Mouse (Mus musculus): ENCODE measurements around the gene Ryr2. TPM values are rescaled to one million over a fixed set of nuclear protein-coding genes. Genes with fewer than 3 reads are reported as not detected.
"Not testable (repeated sequence)": the region's sequence is repeated elsewhere in the genome, so short reads cannot be mapped to it uniquely, and the experiment has no call there.

Gene Ryr2
- polyA plus RNA-seq, 1 experiment from 2014 or later, result 1.1 TPM

DNA sequence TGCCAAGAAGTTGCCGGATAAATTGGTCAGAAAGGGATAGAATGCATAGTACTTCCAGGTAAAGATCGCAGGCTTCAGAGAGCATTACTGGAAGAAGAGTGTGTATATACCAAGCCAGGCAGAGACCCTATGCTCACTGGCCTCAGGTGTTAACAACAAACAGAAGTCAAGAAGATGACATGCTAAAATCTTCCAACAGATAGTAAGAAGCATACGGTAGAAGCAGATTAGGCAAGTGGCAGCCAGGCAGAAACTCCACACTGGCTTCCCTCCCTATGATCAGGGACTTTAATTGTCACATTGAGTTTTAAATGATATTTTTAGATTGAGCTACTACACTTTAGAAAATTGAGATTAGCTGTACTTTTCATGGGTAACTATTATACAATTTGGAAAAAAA is 268.9 kb downstream of the Ryr2 start:
- H3K4me2 ChIP-seq (replicated peaks), result no peak overlapping the region
- H3K36me3 ChIP-seq, result no peaks in the 10 kb centered on the region
- no peaks in the 10 kb centered on the region for H3K27me3 ChIP-seq
- 89% methylated on average over 3 of the region's 3 CpGs for WGBS
- no peak for ATAC-seq (ENCODE audit: low FRiP score)
- H3K4me1 ChIP-seq, result no peaks in the 10 kb centered on the region
- H3K27ac ChIP-seq, result no peak overlapping the region
- no peaks in the 10 kb centered on the region for H3K9me3 ChIP-seq (replicated peaks)
- H3K4me3 ChIP-seq, result no peak overlapping the region
- no peak overlapping the region for H3K9ac ChIP-seq

DNA sequence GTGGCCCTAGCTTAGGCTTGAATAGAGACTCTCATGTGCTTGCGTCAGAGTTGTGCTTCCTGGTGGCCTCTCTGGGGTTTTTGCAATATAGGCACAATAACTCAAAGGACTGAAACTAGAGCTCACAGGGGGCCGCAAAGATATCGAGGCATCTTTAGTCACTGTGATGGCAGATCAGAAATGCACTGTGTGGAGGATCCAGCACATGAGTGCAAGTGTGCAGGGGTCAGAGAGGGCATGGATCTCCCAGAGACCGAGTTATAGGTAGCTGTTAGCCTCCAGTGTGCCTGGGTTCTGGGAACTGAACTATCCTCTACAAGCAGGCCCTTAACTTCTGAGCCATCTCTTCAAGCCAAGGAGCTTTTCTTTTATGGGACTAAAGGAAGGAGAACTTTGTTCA is 269.6 kb downstream of the Ryr2 start:
- no peaks in the 10 kb centered on the region for H3K36me3 ChIP-seq
- H3K9ac ChIP-seq, result no peak overlapping the region
- H3K4me1 ChIP-seq, result no peaks in the 10 kb centered on the region
- no peaks in the 10 kb centered on the region for H3K9me3 ChIP-seq (replicated peaks)
- 88% methylated on average over 4 of the region's 4 CpGs for WGBS
- no peak for ATAC-seq (ENCODE audit: low FRiP score)
- no peaks in the 10 kb centered on the region for H3K27me3 ChIP-seq
- H3K4me2 ChIP-seq (replicated peaks), result no peak overlapping the region
- no peak overlapping the region for H3K4me3 ChIP-seq
- H3K27ac ChIP-seq, result no peak overlapping the region

DNA sequence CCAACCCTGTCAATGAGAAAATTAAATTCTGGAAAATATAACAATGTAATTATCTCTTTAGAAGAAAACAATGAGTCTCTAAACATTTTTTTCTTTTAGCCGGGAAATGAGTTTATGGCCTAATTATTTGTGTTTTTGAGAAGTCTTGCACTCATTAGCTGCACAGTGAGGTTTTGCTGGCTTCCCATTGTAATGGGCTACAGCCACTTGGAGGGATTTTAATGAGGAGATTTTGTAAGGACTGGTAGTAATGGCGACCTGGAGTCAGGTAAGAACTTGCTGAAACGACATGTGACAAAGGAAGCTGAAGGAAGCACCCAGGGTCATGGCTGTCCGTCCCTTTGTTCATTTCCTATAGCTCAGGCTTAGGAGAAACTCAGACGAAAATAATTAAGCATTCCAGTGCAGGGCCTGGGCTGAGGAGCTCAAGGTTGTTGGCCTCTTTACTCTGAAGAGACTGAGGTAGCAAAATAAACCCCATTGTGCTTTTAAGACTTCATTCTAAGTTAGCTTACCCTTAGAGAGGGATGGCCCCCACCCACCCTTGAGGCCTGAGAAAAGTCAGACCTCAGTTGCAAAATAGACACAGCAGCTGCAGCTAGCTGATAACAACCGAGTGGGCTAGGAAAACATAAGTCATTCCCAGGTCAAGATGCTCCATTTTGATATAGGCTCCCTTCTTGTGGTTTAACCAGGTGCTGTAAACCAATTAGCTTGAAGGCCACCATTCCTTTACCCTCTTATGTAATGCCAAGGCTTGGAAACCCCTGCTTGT is 270.3 kb downstream of the Ryr2 start:
- H3K9me3 ChIP-seq (replicated peaks), result no peaks in the 10 kb centered on the region
- no peak overlapping the region for H3K9ac ChIP-seq
- H3K36me3 ChIP-seq, result no peaks in the 10 kb centered on the region
- H3K27me3 ChIP-seq, result no peaks in the 10 kb centered on the region
- no peak overlapping the region for H3K4me2 ChIP-seq (replicated peaks)
- no peak overlapping the region for H3K4me3 ChIP-seq
- 0 out of 2 replicates have a peak, but pooled peaks have one; percentile 32 for ATAC-seq (ENCODE audit: low FRiP score)
- no peaks in the 10 kb centered on the region for H3K4me1 ChIP-seq
- no peak overlapping the region for H3K27ac ChIP-seq
- WGBS, result 67% methylated on average over 6 of the region's 6 CpGs

DNA sequence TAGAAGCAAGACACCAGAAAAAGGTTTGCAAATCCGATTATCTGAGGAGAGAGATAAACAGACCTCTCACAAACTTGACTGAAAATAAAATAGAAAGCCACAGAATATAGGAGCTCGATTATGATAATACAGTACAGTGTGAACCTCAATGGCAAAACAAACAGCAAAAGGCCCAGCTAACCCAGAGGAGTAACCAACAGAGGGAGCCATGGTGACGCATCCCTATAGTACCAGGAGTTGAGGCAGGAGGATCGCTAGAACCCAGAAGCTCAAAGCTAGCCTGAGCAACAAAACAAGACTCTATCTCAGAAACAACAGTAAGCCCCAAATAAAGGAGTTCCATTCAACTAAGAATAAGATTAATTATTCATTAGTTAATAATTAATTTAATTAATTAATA is 275.5 kb downstream of the Ryr2 start:
- Histone ChIP-seq H3K27ac (no peak overlapping the region), H3K4me1 (no peaks in the 10 kb centered on the region), H3K36me3 (no peaks in the 10 kb centered on the region), H3K4me3 (no peak overlapping the region), H3K9ac (no peak overlapping the region), H3K27me3 (no peaks in the 10 kb centered on the region), H3K4me2 (replicated peaks) (no peak overlapping the region), H3K9me3 (replicated peaks) (no peaks in the 10 kb centered on the region)
- 83% methylated on average over 4 of the region's 4 CpGs for WGBS
- no peak for ATAC-seq (ENCODE audit: low FRiP score)

GRCm38 (mm10) chr13:11825563-11826226 is 281.1 kb downstream of the Ryr2 start:
- Histone ChIP-seq H3K9me3 (replicated peaks) (no peaks in the 10 kb centered on the region), H3K4me2 (replicated peaks) (no peak overlapping the region), H3K4me1 (no peaks in the 10 kb centered on the region), H3K27me3 (no peaks in the 10 kb centered on the region), H3K9ac (no peak overlapping the region), H3K36me3 (no peaks in the 10 kb centered on the region), H3K27ac (no peak overlapping the region), H3K4me3 (no peak overlapping the region)
- 92% methylated on average over 2 of the region's 2 CpGs for WGBS
- ATAC-seq (ENCODE audit: low FRiP score), result no peak

DNA sequence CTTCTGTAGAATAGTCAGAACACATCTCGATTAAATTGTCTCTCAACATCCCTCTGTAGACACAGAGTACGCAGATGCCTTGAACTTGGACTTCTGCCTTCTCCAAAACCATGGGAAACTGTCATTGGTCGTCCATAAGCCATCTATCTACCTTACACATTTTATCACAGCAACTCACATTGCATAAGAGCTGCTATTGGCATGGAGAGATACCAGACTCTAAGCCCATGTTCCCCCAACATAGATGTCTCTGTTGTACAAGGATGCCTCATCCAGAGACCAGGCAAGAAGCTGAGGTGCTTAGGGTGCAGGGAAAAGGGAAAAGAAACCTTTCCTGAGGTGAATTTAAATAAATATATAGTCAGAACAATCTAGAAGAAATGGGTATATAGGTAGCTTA is 288.0 kb downstream of the Ryr2 start:
- WGBS, result 75% methylated on average over 3 of the region's 3 CpGs
- Histone ChIP-seq H3K36me3 (no peaks in the 10 kb centered on the region), H3K4me2 (replicated peaks) (no peak overlapping the region), H3K27ac (no peak overlapping the region), H3K4me1 (no peaks in the 10 kb centered on the region), H3K9ac (no peak overlapping the region), H3K27me3 (no peaks in the 10 kb centered on the region), H3K4me3 (no peak overlapping the region), H3K9me3 (replicated peaks) (no peaks in the 10 kb centered on the region)
- no peak for ATAC-seq (ENCODE audit: low FRiP score)

- H3K36me3 ChIP-seq; ATAC-seq (ENCODE audit: low FRiP score); H3K4me2 ChIP-seq (replicated peaks); H3K9me3 ChIP-seq (replicated peaks); H3K9ac ChIP-seq; H3K4me1 ChIP-seq; H3K4me3 ChIP-seq; H3K27ac ChIP-seq; H3K27me3 ChIP-seq: not testable (repeated sequence)
- WGBS, result 81% methylated on average over 1 of the region's 1 CpGs
These were observed 297.4 kb downstream of the Ryr2 start for GRCm38 (mm10) chr13:11809365-11809764.

GRCm38 (mm10) chr13:11792536-11792935 is 314.2 kb downstream of the Ryr2 start:
- Histone ChIP-seq H3K27me3 (no peaks in the 10 kb centered on the region), H3K4me2 (replicated peaks) (no peak overlapping the region), H3K9me3 (replicated peaks) (no peaks in the 10 kb centered on the region), H3K4me3 (no peak overlapping the region), H3K36me3 (no peaks in the 10 kb centered on the region), H3K4me1 (no peaks in the 10 kb centered on the region), H3K9ac (no peak overlapping the region), H3K27ac (no peak overlapping the region)
- WGBS, result 82% methylated on average over 3 of the region's 3 CpGs
- no peak for ATAC-seq (ENCODE audit: low FRiP score)

DNA sequence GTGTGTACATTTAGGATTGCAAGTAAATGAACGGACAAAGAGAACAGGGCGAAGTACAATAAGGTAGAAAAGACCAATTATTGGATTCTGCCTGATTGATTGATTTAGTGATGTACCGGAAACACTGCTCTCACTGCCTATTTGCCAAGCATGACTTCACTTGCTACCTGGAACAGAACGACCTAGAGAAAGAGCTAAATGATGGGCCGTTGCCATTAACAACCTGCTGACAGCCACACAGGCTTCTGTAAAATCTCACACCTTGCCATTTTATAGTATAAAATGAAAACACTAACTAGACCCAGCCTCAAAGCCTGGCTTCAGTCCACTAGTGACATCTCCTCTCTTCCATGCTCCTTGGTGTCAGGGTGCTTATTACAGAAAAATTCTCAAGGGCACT is 316.2 kb downstream of the Ryr2 start:
- Histone ChIP-seq H3K9me3 (replicated peaks) (no peaks in the 10 kb centered on the region), H3K4me3 (no peak overlapping the region), H3K27me3 (no peaks in the 10 kb centered on the region), H3K4me1 (no peaks in the 10 kb centered on the region), H3K9ac (no peak overlapping the region), H3K4me2 (replicated peaks) (no peak overlapping the region), H3K27ac (no peak overlapping the region), H3K36me3 (no peaks in the 10 kb centered on the region)
- ATAC-seq (ENCODE audit: low FRiP score), result no peak
- WGBS, result 75% methylated on average over 5 of the region's 5 CpGs

- Histone ChIP-seq H3K4me2 (replicated peaks) (no peak overlapping the region), H3K36me3 (no peaks in the 10 kb centered on the region), H3K4me1 (no peaks in the 10 kb centered on the region), H3K9ac (no peak overlapping the region), H3K27me3 (no peaks in the 10 kb centered on the region), H3K27ac (no peak overlapping the region), H3K4me3 (no peak overlapping the region), H3K9me3 (replicated peaks) (no peaks in the 10 kb centered on the region)
- 62% methylated on average over 3 of the region's 3 CpGs for WGBS
- ATAC-seq (ENCODE audit: low FRiP score), result 0 out of 2 replicates have a peak, but pooled peaks have one; percentile 38
These were observed 324.2 kb downstream of the Ryr2 start for GRCm38 (mm10) chr13:11782411-11783155.

DNA sequence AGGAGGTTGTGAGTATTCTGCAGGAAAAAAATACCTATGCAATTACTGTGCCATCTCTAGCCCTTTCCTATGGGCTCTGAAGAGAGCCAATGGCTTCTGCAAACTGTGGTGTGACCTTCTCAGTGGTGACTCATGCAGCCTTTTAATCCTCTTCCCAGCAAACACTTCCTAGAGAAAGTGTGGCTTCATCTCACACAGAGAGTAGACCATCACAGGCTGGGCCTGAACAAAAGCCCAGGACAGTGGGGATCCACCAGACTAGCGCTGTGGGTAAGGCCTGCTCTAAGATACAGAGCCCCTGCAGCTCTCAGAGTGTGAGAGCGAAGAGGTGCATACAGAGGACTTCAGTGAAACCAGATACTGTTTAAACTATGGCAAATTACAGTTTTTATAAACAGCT is 325.7 kb downstream of the Ryr2 start:
- no peak overlapping the region for H3K4me2 ChIP-seq (replicated peaks)
- H3K9me3 ChIP-seq (replicated peaks), result no peaks in the 10 kb centered on the region
- H3K4me1 ChIP-seq, result no peaks in the 10 kb centered on the region
- no peak overlapping the region for H3K9ac ChIP-seq
- no peaks in the 10 kb centered on the region for H3K27me3 ChIP-seq
- ATAC-seq (ENCODE audit: low FRiP score), result no peak
- H3K27ac ChIP-seq, result no peak overlapping the region
- 23% methylated on average over 2 of the region's 2 CpGs for WGBS
- no peaks in the 10 kb centered on the region for H3K36me3 ChIP-seq
- no peak overlapping the region for H3K4me3 ChIP-seq

DNA sequence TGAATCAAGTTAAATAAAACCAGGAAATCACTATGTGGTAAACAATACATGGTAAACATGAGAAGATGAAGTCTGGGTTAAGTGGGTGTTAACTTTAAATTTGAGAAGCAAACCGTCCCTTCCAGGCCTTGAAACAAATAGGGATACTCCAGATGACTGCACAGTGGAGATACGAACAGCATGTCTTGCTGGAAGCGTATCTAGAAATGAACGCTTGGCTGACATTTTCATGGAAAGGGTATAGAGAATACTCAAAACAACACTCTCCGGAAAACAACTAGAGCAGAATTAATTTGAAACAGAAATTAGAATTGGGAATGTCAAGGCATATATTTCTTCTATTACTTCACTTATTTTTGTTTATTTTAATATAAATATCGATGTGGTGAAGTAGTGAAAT is 329.0 kb downstream of the Ryr2 start:
- WGBS, result 90% methylated on average over 6 of the region's 6 CpGs

More for the DNA sequence above, 329.0 kb downstream of the Ryr2 start:
- H3K4me1 ChIP-seq, result no peaks in the 10 kb centered on the region
- no peaks in the 10 kb centered on the region for H3K9me3 ChIP-seq (replicated peaks)
- ATAC-seq (ENCODE audit: low FRiP score), result no peak
- H3K27me3 ChIP-seq, result no peaks in the 10 kb centered on the region
- no peak overlapping the region for H3K4me3 ChIP-seq
- H3K36me3 ChIP-seq, result no peaks in the 10 kb centered on the region
- no peak overlapping the region for H3K9ac ChIP-seq
- no peak overlapping the region for H3K27ac ChIP-seq
- no peak overlapping the region for H3K4me2 ChIP-seq (replicated peaks)
